Mouse (Mus musculus): ENCODE data around the gene Lce3d. TPM values are rescaled to one million over a fixed set of nuclear protein-coding genes. Genes with fewer than 3 reads are reported as not detected.

Lce3d gene
- not detected in 2 replicates for polyA plus RNA-seq (2014; fragmentation: Nextera tagmentation; extraction: Ambion mirVana)

DNA sequence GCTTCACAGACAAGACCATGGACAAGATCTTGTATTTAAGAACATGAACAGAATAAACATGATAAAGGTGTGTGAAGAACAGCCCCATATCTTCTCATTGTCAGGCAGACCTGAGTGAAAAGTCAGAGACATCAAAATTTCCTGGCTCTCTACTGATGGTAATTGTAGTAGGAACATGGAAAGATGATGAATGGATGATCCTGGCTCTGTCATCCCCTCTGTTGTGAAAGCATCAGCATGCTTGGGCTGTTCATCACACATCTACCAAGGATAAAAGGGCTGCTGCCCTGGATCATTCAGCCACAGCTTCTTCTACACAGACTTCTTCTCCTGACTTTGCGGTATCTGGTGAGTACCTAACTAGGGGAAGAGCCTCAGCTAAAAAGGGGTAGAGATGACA, at the start of gene Lce3d:
Gene Lce3d, plus strand, starts transcription at position 301 of the 400 bp plus-strand sequence.
- Histone ChIP-seq H3K4me3 (ENCODE audit: low read depth, low read length) (no peak within 1 kb of the TSS), H3K4me2 (replicated peaks; ENCODE audit: low read depth, low read length) (no peak within 1 kb of the TSS), H3K4me1 (ENCODE audit: control insufficient read depth, insufficient read depth, low read length) (no peaks in the 10 kb centered on the region), H3K27me3 (ENCODE audit: control insufficient read depth, insufficient read depth, low read length) (no peaks in the 10 kb centered on the region), H3K9ac (replicated peaks; ENCODE audit: low read depth, low read length) (no peak within 1 kb of the TSS), H3K27ac (ENCODE audit: low read length) (no peak within 1 kb of the TSS), H3K9me3 (ENCODE audit: control insufficient read depth, low read depth, low read length) (no peaks in the 10 kb centered on the region), H3K36me3 (ENCODE audit: control insufficient read depth, insufficient read depth, low read length) (no peaks in the 10 kb centered on the region)
- 91% methylated on average over 1 of the region's 1 CpGs for WGBS
- ATAC-seq (ENCODE audit: insufficient number of reproducible peaks, insufficient read depth, low FRiP score, low read depth): no peak

DNA sequence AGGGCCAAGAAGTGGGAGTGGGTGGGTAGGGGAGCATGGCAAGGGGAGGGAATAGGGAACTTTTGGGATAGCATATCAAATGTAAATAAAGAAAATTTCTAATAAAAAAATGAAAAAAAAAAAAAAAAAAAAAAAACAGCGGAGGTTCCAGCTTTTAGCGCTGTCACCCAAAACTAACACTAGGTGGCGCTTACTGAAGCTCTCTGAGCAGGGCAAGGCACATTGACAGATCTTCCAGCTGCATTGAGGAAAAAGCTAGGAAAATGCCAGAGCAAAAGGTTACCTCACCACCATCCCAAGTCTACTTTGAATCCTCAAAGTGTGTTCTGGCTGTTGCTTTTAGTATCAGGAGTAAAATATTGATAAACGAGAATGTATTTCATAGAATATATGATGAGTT, 49.6 kb upstream of the Lce3d start:
- no peak for ATAC-seq (ENCODE audit: insufficient number of reproducible peaks, insufficient read depth, low FRiP score, low read depth)
- H3K9ac ChIP-seq (replicated peaks; ENCODE audit: low read depth, low read length): no peak overlapping the region
- no peaks in the 10 kb centered on the region for H3K27me3 ChIP-seq (ENCODE audit: control insufficient read depth, insufficient read depth, low read length)
- no peak overlapping the region for H3K4me3 ChIP-seq (ENCODE audit: low read depth, low read length)
- no peak overlapping the region for H3K27ac ChIP-seq (ENCODE audit: low read length)
- no peaks in the 10 kb centered on the region for H3K9me3 ChIP-seq (ENCODE audit: control insufficient read depth, low read depth, low read length)
- no peaks in the 10 kb centered on the region for H3K36me3 ChIP-seq (ENCODE audit: control insufficient read depth, insufficient read depth, low read length)
- H3K4me1 ChIP-seq (ENCODE audit: control insufficient read depth, insufficient read depth, low read length): no peaks in the 10 kb centered on the region
- no peak overlapping the region for H3K4me2 ChIP-seq (replicated peaks; ENCODE audit: low read depth, low read length)
- 20% methylated on average over 4 of the region's 4 CpGs for WGBS

DNA sequence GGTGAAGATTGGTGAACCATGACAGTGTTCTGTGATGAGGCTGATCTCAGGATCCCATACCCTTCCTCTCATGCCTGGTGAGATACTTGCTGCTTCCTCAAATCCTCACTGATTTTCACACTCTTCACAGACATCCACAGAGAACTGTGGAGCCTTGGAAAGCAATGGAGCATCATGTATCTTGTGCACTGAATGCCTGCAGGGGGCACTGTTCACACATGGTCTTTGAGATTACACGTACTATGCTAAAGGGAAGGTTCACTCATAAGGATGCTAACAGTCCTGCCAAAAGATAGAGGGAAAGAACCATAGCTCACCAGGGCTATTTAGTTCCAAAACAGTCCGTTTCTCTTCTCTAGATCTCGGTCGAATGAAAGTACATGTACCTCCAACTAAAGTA, 36.8 kb upstream of the Lce3d start:
- Histone ChIP-seq H3K27ac (ENCODE audit: low read length) (no peak overlapping the region), H3K4me3 (ENCODE audit: low read depth, low read length) (no peak overlapping the region), H3K9me3 (ENCODE audit: control insufficient read depth, low read depth, low read length) (no peaks in the 10 kb centered on the region), H3K27me3 (ENCODE audit: control insufficient read depth, insufficient read depth, low read length) (no peaks in the 10 kb centered on the region), H3K9ac (replicated peaks; ENCODE audit: low read depth, low read length) (no peak overlapping the region), H3K4me2 (replicated peaks; ENCODE audit: low read depth, low read length) (no peak overlapping the region), H3K4me1 (ENCODE audit: control insufficient read depth, insufficient read depth, low read length) (no peaks in the 10 kb centered on the region), H3K36me3 (ENCODE audit: control insufficient read depth, insufficient read depth, low read length) (no peaks in the 10 kb centered on the region)
- WGBS: 53% methylated on average over 4 of the region's 4 CpGs
- no peak for ATAC-seq (ENCODE audit: insufficient number of reproducible peaks, insufficient read depth, low FRiP score, low read depth)

DNA sequence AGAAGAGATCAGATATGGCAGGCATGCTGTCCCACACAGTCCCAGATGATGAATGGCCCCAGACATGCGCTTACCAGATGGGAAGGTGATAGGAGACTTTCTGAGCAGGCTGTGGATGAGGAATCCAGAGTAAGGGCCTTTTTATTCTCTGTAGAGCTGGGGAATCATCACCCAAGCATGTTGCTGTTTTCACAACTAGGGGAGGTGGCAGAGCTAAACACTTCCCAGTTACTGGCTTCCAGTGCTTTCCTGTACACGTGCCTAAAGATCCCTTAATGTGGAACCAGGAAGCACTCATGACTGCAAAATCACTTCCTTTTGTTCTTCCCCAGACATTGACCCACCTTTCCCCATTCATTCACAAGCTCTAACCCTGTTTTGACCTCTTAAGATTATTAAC, 31.1 kb upstream of the Lce3d start, which contains the start of gene Lce3a:
Gene Lce3a, minus strand, starts transcription at position 101 of the 400 bp plus-strand sequence.
- H3K9ac ChIP-seq (replicated peaks; ENCODE audit: low read depth, low read length): no peak within 1 kb of the TSS
- ATAC-seq (ENCODE audit: insufficient number of reproducible peaks, insufficient read depth, low FRiP score, low read depth): no peak
- H3K27ac ChIP-seq (ENCODE audit: low read length): no peak within 1 kb of the TSS
- WGBS: 61% methylated on average over 2 of the region's 2 CpGs
- H3K36me3 ChIP-seq (ENCODE audit: control insufficient read depth, insufficient read depth, low read length): no peaks in the 10 kb centered on the region
- no peaks in the 10 kb centered on the region for H3K9me3 ChIP-seq (ENCODE audit: control insufficient read depth, low read depth, low read length)
- no peak within 1 kb of the TSS for H3K4me3 ChIP-seq (ENCODE audit: low read depth, low read length)
- H3K4me2 ChIP-seq (replicated peaks; ENCODE audit: low read depth, low read length): no peak within 1 kb of the TSS
- H3K27me3 ChIP-seq (ENCODE audit: control insufficient read depth, insufficient read depth, low read length): no peaks in the 10 kb centered on the region
- H3K4me1 ChIP-seq (ENCODE audit: control insufficient read depth, insufficient read depth, low read length): no peaks in the 10 kb centered on the region

DNA sequence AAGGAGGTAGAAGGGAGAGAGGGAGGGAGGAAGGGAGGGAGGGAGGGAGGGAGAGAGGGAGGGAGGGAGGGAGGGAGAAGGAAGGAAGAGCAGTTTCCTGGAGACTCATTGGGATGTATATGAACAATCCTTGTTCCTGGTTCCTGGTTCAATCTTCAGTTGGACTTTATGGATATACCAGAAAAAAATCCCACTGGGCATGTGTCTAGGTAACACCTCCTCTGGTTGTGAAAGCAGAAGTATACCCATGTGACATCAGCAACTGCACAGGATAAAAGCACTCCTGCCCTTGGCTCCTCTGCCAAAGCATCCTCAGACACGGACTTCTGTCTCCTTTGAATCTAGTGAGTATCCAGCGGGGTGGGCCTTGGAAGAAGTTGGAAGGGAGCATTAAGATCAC, 24.5 kb upstream of the Lce3d start, which contains the start of gene Lce3b:
Gene Lce3b, plus strand, starts transcription at position 301 of the 400 bp plus-strand sequence.
- Histone ChIP-seq H3K27me3 (ENCODE audit: control insufficient read depth, insufficient read depth, low read length) (no peaks in the 10 kb centered on the region), H3K4me1 (ENCODE audit: control insufficient read depth, insufficient read depth, low read length) (no peaks in the 10 kb centered on the region), H3K4me2 (replicated peaks; ENCODE audit: low read depth, low read length) (no peak within 1 kb of the TSS), H3K9ac (replicated peaks; ENCODE audit: low read depth, low read length) (no peak within 1 kb of the TSS), H3K36me3 (ENCODE audit: control insufficient read depth, insufficient read depth, low read length) (no peaks in the 10 kb centered on the region), H3K9me3 (ENCODE audit: control insufficient read depth, low read depth, low read length) (no peaks in the 10 kb centered on the region), H3K4me3 (ENCODE audit: low read depth, low read length) (no peak within 1 kb of the TSS), H3K27ac (ENCODE audit: low read length) (no peak within 1 kb of the TSS)
- WGBS: 61% methylated on average over 2 of the region's 2 CpGs
- ATAC-seq (ENCODE audit: insufficient number of reproducible peaks, insufficient read depth, low FRiP score, low read depth): no peak

DNA sequence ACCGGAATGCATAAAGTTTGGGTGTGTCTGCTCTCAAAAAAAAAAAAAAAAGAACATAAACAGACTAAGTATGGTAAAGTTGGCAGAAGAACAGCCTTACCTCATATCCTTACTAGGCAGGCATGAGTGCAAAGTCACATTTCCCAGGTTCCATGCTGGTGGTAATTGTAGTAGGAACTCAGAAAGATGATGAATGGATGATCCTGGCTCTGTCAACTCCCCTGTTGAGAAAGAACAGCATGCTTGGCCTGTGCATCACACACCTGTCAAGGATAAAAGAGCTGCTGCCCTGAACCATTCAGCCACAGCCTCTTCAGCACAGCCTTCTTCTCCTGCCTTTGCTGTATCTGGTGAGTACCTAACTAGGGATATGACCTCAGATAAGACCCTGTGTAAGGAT, 13.0 kb upstream of the Lce3d start, which contains the start of gene Lce3c:
Gene Lce3c, plus strand, starts transcription at position 301 of the 400 bp plus-strand sequence.
- Histone ChIP-seq H3K4me3 (ENCODE audit: low read depth, low read length) (no peak within 1 kb of the TSS), H3K4me2 (replicated peaks; ENCODE audit: low read depth, low read length) (no peak within 1 kb of the TSS), H3K27ac (ENCODE audit: low read length) (no peak within 1 kb of the TSS), H3K9me3 (ENCODE audit: control insufficient read depth, low read depth, low read length) (no peaks in the 10 kb centered on the region), H3K36me3 (ENCODE audit: control insufficient read depth, insufficient read depth, low read length) (no peaks in the 10 kb centered on the region), H3K27me3 (ENCODE audit: control insufficient read depth, insufficient read depth, low read length) (no peaks in the 10 kb centered on the region), H3K4me1 (ENCODE audit: control insufficient read depth, insufficient read depth, low read length) (no peaks in the 10 kb centered on the region), H3K9ac (replicated peaks; ENCODE audit: low read depth, low read length) (no peak within 1 kb of the TSS)
- no peak for ATAC-seq (ENCODE audit: insufficient number of reproducible peaks, insufficient read depth, low FRiP score, low read depth)
- WGBS: 70% methylated on average over 1 of the region's 1 CpGs

DNA sequence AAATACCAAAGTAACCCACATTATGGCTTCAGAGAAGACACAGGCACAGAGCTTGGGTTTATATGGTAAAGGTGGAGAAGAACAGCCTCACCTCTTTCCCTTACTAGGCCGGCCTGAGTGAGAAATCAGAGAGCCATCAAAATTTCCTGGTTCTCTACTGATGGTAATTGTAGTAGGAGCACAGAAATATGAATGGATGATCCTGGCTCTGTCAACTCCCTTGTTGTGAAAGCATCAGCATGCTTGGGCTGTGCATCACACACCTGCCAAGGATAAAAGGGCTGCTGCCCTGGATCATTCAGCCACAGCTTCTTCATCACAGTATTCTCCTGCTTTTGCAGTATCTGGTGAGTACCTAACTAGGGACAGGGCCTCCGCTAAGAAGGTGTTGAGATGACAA, 9.6 kb downstream of the Lce3d start, which contains the start of gene Lce3e:
Gene Lce3e, plus strand, starts transcription at position 301 of the 400 bp plus-strand sequence.
- no peak for ATAC-seq (ENCODE audit: insufficient number of reproducible peaks, insufficient read depth, low FRiP score, low read depth)
- H3K9ac ChIP-seq (replicated peaks; ENCODE audit: low read depth, low read length): no peak within 1 kb of the TSS
- H3K9me3 ChIP-seq (ENCODE audit: control insufficient read depth, low read depth, low read length): no peaks in the 10 kb centered on the region
- H3K27me3 ChIP-seq (ENCODE audit: control insufficient read depth, insufficient read depth, low read length): no peaks in the 10 kb centered on the region
- H3K27ac ChIP-seq (ENCODE audit: low read length): no peak within 1 kb of the TSS
- no peaks in the 10 kb centered on the region for H3K4me1 ChIP-seq (ENCODE audit: control insufficient read depth, insufficient read depth, low read length)
- no peak within 1 kb of the TSS for H3K4me2 ChIP-seq (replicated peaks; ENCODE audit: low read depth, low read length)
- H3K4me3 ChIP-seq (ENCODE audit: low read depth, low read length): no peak within 1 kb of the TSS
- 87% methylated on average over 2 of the region's 2 CpGs for WGBS
- no peaks in the 10 kb centered on the region for H3K36me3 ChIP-seq (ENCODE audit: control insufficient read depth, insufficient read depth, low read length)

DNA sequence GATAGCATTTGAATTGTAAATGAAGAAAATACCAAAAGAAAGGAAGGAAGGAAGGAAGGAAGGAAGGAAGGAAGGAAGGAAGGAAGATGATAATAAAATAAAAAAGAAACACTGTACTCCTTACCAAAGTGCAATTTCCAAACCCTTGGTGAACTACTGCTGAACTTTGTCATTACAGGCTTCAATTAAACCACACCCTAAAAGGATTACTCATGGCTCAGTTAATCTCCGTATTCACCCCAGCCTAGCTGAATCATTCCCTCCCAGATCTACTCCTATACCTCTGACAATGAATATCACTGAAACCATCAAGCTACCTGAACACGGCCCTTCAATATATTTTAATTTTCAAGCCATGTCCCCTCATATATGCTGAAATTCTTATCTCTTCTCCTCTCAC, 21.3 kb downstream of the Lce3d start:
- ATAC-seq (ENCODE audit: insufficient number of reproducible peaks, insufficient read depth, low FRiP score, low read depth): no peak
- H3K27ac ChIP-seq (ENCODE audit: low read length): no peak overlapping the region

DNA sequence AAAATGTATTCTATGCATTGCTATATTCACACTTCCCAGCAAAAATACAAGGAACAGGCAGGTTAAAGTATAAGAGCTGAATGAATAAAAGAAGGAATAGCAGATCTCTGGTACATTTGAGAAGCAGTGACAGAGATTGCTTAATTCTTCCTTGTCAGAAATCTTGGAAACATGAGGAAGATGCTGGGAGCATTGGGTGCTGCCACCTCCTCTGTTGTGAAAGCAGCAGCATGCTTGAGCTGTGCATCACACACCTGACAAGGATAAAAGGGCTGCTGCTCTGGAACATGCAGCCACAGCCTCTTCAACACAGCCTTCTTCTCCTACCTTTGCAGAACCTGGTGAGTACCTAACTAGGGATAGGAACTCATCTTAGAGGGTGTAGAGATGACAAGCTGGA, 34.7 kb downstream of the Lce3d start, which contains the start of gene Lce3f:
Gene Lce3f, plus strand, starts transcription at position 301 of the 400 bp plus-strand sequence.
- H3K27ac ChIP-seq (ENCODE audit: low read length): no peak within 1 kb of the TSS
- no peaks in the 10 kb centered on the region for H3K36me3 ChIP-seq (ENCODE audit: control insufficient read depth, insufficient read depth, low read length)
- no peak within 1 kb of the TSS for H3K9ac ChIP-seq (replicated peaks; ENCODE audit: low read depth, low read length)
- no peak for ATAC-seq (ENCODE audit: insufficient number of reproducible peaks, insufficient read depth, low FRiP score, low read depth)
- H3K27me3 ChIP-seq (ENCODE audit: control insufficient read depth, insufficient read depth, low read length): no peaks in the 10 kb centered on the region
- no peaks in the 10 kb centered on the region for H3K4me1 ChIP-seq (ENCODE audit: control insufficient read depth, insufficient read depth, low read length)
- H3K4me2 ChIP-seq (replicated peaks; ENCODE audit: low read depth, low read length): no peak within 1 kb of the TSS
- no peak within 1 kb of the TSS for H3K4me3 ChIP-seq (ENCODE audit: low read depth, low read length)
- no peaks in the 10 kb centered on the region for H3K9me3 ChIP-seq (ENCODE audit: control insufficient read depth, low read depth, low read length)

More for the DNA sequence above, 21.3 kb downstream of the Lce3d start:
- no peaks in the 10 kb centered on the region for H3K4me1 ChIP-seq (ENCODE audit: control insufficient read depth, insufficient read depth, low read length)
- no peak overlapping the region for H3K4me2 ChIP-seq (replicated peaks; ENCODE audit: low read depth, low read length)
- no peak overlapping the region for H3K9ac ChIP-seq (replicated peaks; ENCODE audit: low read depth, low read length)
- H3K9me3 ChIP-seq (ENCODE audit: control insufficient read depth, low read depth, low read length): no peaks in the 10 kb centered on the region
- H3K27me3 ChIP-seq (ENCODE audit: control insufficient read depth, insufficient read depth, low read length): no peaks in the 10 kb centered on the region
- no peaks in the 10 kb centered on the region for H3K36me3 ChIP-seq (ENCODE audit: control insufficient read depth, insufficient read depth, low read length)
- 72% methylated on average over 2 of the region's 2 CpGs for WGBS
- no peak overlapping the region for H3K4me3 ChIP-seq (ENCODE audit: low read depth, low read length)
